Mouse (Mus musculus): ENCODE measurements at regions not wholly inside any gene's neighbourhood (a gene's known extent, or its start where the extent isn't known, plus 50 kb on each side); places are given as distances from the start of the nearest gene placed in this dataset.

GRCm38 (mm10) chr3:33305756-33306155 lies 162.7 kb upstream of the Pex5l start:
- Histone ChIP-seq H3K4me1 (ENCODE audit: control insufficient read depth, insufficient read depth, low read length) (no peaks in the 10 kb centered on the region), H3K27ac (replicated peaks; ENCODE audit: insufficient read depth, low read depth, low read length) (no peak overlapping the region), H3K27me3 (ENCODE audit: control insufficient read depth, insufficient read depth, low read length) (no peaks in the 10 kb centered on the region), H3K9ac (ENCODE audit: low read depth, low read length) (no peak overlapping the region), H3K4me3 (ENCODE audit: insufficient read depth, low read depth, low read length) (no peak overlapping the region), H3K79me2 (ENCODE audit: control insufficient read depth, insufficient read depth, low read length) (no peaks in the 10 kb centered on the region), H3K36me3 (ENCODE audit: control insufficient read depth, insufficient read depth, low read length) (no peaks in the 10 kb centered on the region)
- no peak for DNase-seq (ENCODE audit: extremely low read depth, low read depth, low spot score)
- TF ChIP-seq CTCF (IDR thresholded peaks at IDR 0.05; ENCODE audit: low read depth, low read length) (no peak), POLR2A (IDR thresholded peaks at IDR 0.05; ENCODE audit: extremely low read depth, insufficient read depth, low read length) (no peak)
- 51% methylated on average over 2 of the region's 2 CpGs for WGBS

- DNase-seq (ENCODE audit: extremely low read depth, low read depth, low spot score) = no peak
- Histone ChIP-seq H3K79me2 (ENCODE audit: control insufficient read depth, insufficient read depth, low read length) (no peaks in the 10 kb centered on the region), H3K4me1 (ENCODE audit: control insufficient read depth, insufficient read depth, low read length) (no peaks in the 10 kb centered on the region), H3K9ac (ENCODE audit: low read depth, low read length) (no peak overlapping the region), H3K36me3 (ENCODE audit: control insufficient read depth, insufficient read depth, low read length) (no peaks in the 10 kb centered on the region), H3K4me3 (ENCODE audit: insufficient read depth, low read depth, low read length) (no peak overlapping the region), H3K27me3 (ENCODE audit: control insufficient read depth, insufficient read depth, low read length) (no peaks in the 10 kb centered on the region), H3K27ac (replicated peaks; ENCODE audit: insufficient read depth, low read depth, low read length) (no peak overlapping the region)
- TF ChIP-seq POLR2A (IDR thresholded peaks at IDR 0.05; ENCODE audit: extremely low read depth, insufficient read depth, low read length) = no peak
- no peak for TF ChIP-seq CTCF (IDR thresholded peaks at IDR 0.05; ENCODE audit: low read depth, low read length)
- WGBS = 43% methylated on average over 2 of the region's 2 CpGs
Measured at GRCm38 (mm10) chr3:33262797-33263196, 119.8 kb upstream of the Pex5l start.

- H3K79me2 ChIP-seq (ENCODE audit: control insufficient read depth, insufficient read depth, low read length) = no peaks in the 10 kb centered on the region
- TF ChIP-seq CTCF (IDR thresholded peaks at IDR 0.05; ENCODE audit: low read depth, low read length) (no peak), POLR2A (IDR thresholded peaks at IDR 0.05; ENCODE audit: extremely low read depth, insufficient read depth, low read length) (no peak)
- WGBS = 88% methylated on average over 2 of the region's 2 CpGs
Measured at GRCm38 (mm10) chr3:33219271-33220065, 76.4 kb upstream of the Pex5l start.

GRCm38 (mm10) chr3:33218291-33218690 lies 75.2 kb upstream of the Pex5l start:
- Histone ChIP-seq H3K79me2 (ENCODE audit: control insufficient read depth, insufficient read depth, low read length) (no peaks in the 10 kb centered on the region), H3K4me1 (ENCODE audit: control insufficient read depth, insufficient read depth, low read length) (no peaks in the 10 kb centered on the region), H3K4me3 (ENCODE audit: insufficient read depth, low read depth, low read length) (no peak overlapping the region), H3K27ac (replicated peaks; ENCODE audit: insufficient read depth, low read depth, low read length) (no peak overlapping the region), H3K36me3 (ENCODE audit: control insufficient read depth, insufficient read depth, low read length) (no peaks in the 10 kb centered on the region), H3K27me3 (ENCODE audit: control insufficient read depth, insufficient read depth, low read length) (no peaks in the 10 kb centered on the region), H3K9ac (ENCODE audit: low read depth, low read length) (no peak overlapping the region)
- WGBS = 74% methylated on average over 2 of the region's 2 CpGs
- no peak for TF ChIP-seq CTCF (IDR thresholded peaks at IDR 0.05; ENCODE audit: low read depth, low read length)
- DNase-seq (ENCODE audit: extremely low read depth, low read depth, low spot score) = no peak

More at GRCm38 (mm10) chr3:33219271-33220065, 76.4 kb upstream of the Pex5l start:
- Histone ChIP-seq H3K4me1 (ENCODE audit: control insufficient read depth, insufficient read depth, low read length) (no peaks in the 10 kb centered on the region), H3K36me3 (ENCODE audit: control insufficient read depth, insufficient read depth, low read length) (no peaks in the 10 kb centered on the region), H3K9ac (ENCODE audit: low read depth, low read length) (no peak overlapping the region), H3K4me3 (ENCODE audit: insufficient read depth, low read depth, low read length) (no peak overlapping the region), H3K27ac (replicated peaks; ENCODE audit: insufficient read depth, low read depth, low read length) (no peak overlapping the region), H3K27me3 (ENCODE audit: control insufficient read depth, insufficient read depth, low read length) (no peaks in the 10 kb centered on the region)
- no peak for DNase-seq (ENCODE audit: extremely low read depth, low read depth, low spot score)

GRCm38 (mm10) chr3:33217360-33218034 lies 74.5 kb upstream of the Pex5l start:
- no peaks in the 10 kb centered on the region for H3K4me1 ChIP-seq (ENCODE audit: control insufficient read depth, insufficient read depth, low read length)
- no peaks in the 10 kb centered on the region for H3K27me3 ChIP-seq (ENCODE audit: control insufficient read depth, insufficient read depth, low read length)
- TF ChIP-seq CTCF (IDR thresholded peaks at IDR 0.05; ENCODE audit: low read depth, low read length) (no peak), POLR2A (IDR thresholded peaks at IDR 0.05; ENCODE audit: extremely low read depth, insufficient read depth, low read length) (no peak)
- no peak overlapping the region for H3K9ac ChIP-seq (ENCODE audit: low read depth, low read length)
- no peak overlapping the region for H3K27ac ChIP-seq (replicated peaks; ENCODE audit: insufficient read depth, low read depth, low read length)
- DNase-seq (ENCODE audit: extremely low read depth, low read depth, low spot score) = no peak
- H3K79me2 ChIP-seq (ENCODE audit: control insufficient read depth, insufficient read depth, low read length) = no peaks in the 10 kb centered on the region
- no peaks in the 10 kb centered on the region for H3K36me3 ChIP-seq (ENCODE audit: control insufficient read depth, insufficient read depth, low read length)
- WGBS = 72% methylated on average over 18 of the region's 18 CpGs
- no peak overlapping the region for H3K4me3 ChIP-seq (ENCODE audit: insufficient read depth, low read depth, low read length)
